Mouse (Mus musculus) midbrain, embryonic 10.5 days (tissue): ENCODE measurements at regions not wholly inside any gene's neighbourhood (a gene's known extent, or its start where the extent isn't known, plus 50 kb on each side); places are given as distances from the start of the nearest gene placed in this dataset.

Source experiments
- DNase-seq: peaks from one replicate; pipeline ENCODE4 v3.0.0-alpha.2; 2017; ENCODE audit warnings: low spot score
- H3K27ac ChIP-seq: fragments of 300-500 bp; sonication (generic); replicated peaks from 2 replicates; pipeline ENCODE4 v1.5.1; 2016; ENCODE audit warnings: mild to moderate bottlenecking
- H3K27me3 ChIP-seq: fragments of 300-500 bp; sonication (generic); 2 replicates; pipeline ENCODE4 v1.6.1; 2016; ENCODE audit warnings: low read depth, mild to moderate bottlenecking; ENCODE audit not compliant: poor library complexity, severe bottlenecking
- H3K36me3 ChIP-seq: fragments of 300-500 bp; sonication (generic); 2 replicates; pipeline ENCODE4 v1.6.1; 2016; ENCODE audit warnings: mild to moderate bottlenecking, moderate library complexity
- H3K4me1 ChIP-seq: fragments of 300-500 bp; sonication (generic); 2 replicates; pipeline ENCODE4 v1.6.1; 2016
- H3K4me3 ChIP-seq: fragments of 300-500 bp; sonication (generic); 2 replicates; pipeline ENCODE4 v1.5.1; 2016; ENCODE audit warnings: mild to moderate bottlenecking, moderate library complexity
- H3K9me3 ChIP-seq: fragments of 300-500 bp; sonication (generic); replicated peaks from 2 replicates; pipeline ENCODE4 v1.6.1; 2016; ENCODE audit warnings: mild to moderate bottlenecking
- WGBS: fragments of 180-500 bp; shearing (Covaris S2); methylation state at CpG from one replicate; pipeline ENCODE4 v1.1.7; 2016; 5-methylcytosine and 5-hydroxymethylcytosine counted together

GRCm38 (mm10) chr7:121589088-121589605 is 117.9 kb downstream of the Usp31 start:
- no peaks in the 10 kb centered on the region for H3K36me3 ChIP-seq
- no peak overlapping the region for H3K27ac ChIP-seq
- 86% methylated on average over 11 of the region's 11 CpGs for WGBS
- no peaks in the 10 kb centered on the region for H3K27me3 ChIP-seq
- DNase-seq: no peak
- no peaks in the 10 kb centered on the region for H3K4me1 ChIP-seq
- H3K9me3 ChIP-seq: no peaks in the 10 kb centered on the region
- H3K4me3 ChIP-seq: no peak overlapping the region

- no peak overlapping the region for H3K27ac ChIP-seq
- no peaks in the 10 kb centered on the region for H3K9me3 ChIP-seq
- no peak for DNase-seq
- H3K4me3 ChIP-seq: no peak overlapping the region
- H3K4me1 ChIP-seq: no peaks in the 10 kb centered on the region
- no peaks in the 10 kb centered on the region for H3K36me3 ChIP-seq
- peaks cover under 1% of the 10 kb centered on the region; the same call in 1 of the 2 replicates for H3K27me3 ChIP-seq
- WGBS: 78% methylated on average over 2 of the region's 2 CpGs
These were observed 119.3 kb downstream of the Usp31 start for GRCm38 (mm10) chr7:121587713-121588112.

- 83% methylated on average over 10 of the region's 10 CpGs for WGBS
- H3K4me3 ChIP-seq: no peak overlapping the region
These were observed 121.3 kb downstream of the Usp31 start for GRCm38 (mm10) chr7:121585721-121586120.

GRCm38 (mm10) chr7:121579497-121579896 is 127.6 kb downstream of the Usp31 start:
- H3K4me1 ChIP-seq: peaks cover 20% of the 10 kb centered on the region
- H3K4me3 ChIP-seq: no peak overlapping the region
- H3K27me3 ChIP-seq: peaks cover 25% of the 10 kb centered on the region
- DNase-seq: peak; percentile 40
- WGBS: 27% methylated on average over 4 of the region's 4 CpGs
- H3K36me3 ChIP-seq: no peaks in the 10 kb centered on the region
- no peaks in the 10 kb centered on the region for H3K9me3 ChIP-seq
- peak overlapping the region; percentile 74 for H3K27ac ChIP-seq

More at GRCm38 (mm10) chr7:121585721-121586120, 121.3 kb downstream of the Usp31 start:
- no peaks in the 10 kb centered on the region for H3K36me3 ChIP-seq
- no peaks in the 10 kb centered on the region for H3K4me1 ChIP-seq
- H3K27me3 ChIP-seq: peaks cover 21% of the 10 kb centered on the region
- H3K9me3 ChIP-seq: no peaks in the 10 kb centered on the region
- no peak for DNase-seq
- H3K27ac ChIP-seq: no peak overlapping the region

- Histone ChIP-seq H3K9me3 (no peaks in the 10 kb centered on the region), H3K36me3 (no peaks in the 10 kb centered on the region), H3K4me1 (peaks cover 14% of the 10 kb centered on the region), H3K27me3 (no peaks in the 10 kb centered on the region; the same call in 1 of the 2 replicates), H3K4me3 (no peak overlapping the region), H3K27ac (no peak overlapping the region)
- no peak for DNase-seq
- 88% methylated on average over 5 of the region's 5 CpGs for WGBS
These were observed 134.2 kb downstream of the Usp31 start for GRCm38 (mm10) chr7:121572681-121573335.

GRCm38 (mm10) chr7:121571741-121572140 is 135.3 kb downstream of the Usp31 start:
- 37% methylated on average over 3 of the region's 3 CpGs for WGBS
- 0 out of 2 replicates have a peak overlapping the region, but pooled peaks have one; percentile 57 for H3K27ac ChIP-seq
- no peak for DNase-seq

GRCm38 (mm10) chr7:121571292-121571691 is 135.8 kb downstream of the Usp31 start:
- 0 out of 2 replicates have a peak overlapping the region, but pooled peaks have one; percentile 57 for H3K27ac ChIP-seq
- 73% methylated on average over 4 of the region's 4 CpGs for WGBS

More at GRCm38 (mm10) chr7:121571741-121572140, 135.3 kb downstream of the Usp31 start:
- Histone ChIP-seq H3K4me1 (peaks cover 14% of the 10 kb centered on the region), H3K36me3 (no peaks in the 10 kb centered on the region), H3K9me3 (no peaks in the 10 kb centered on the region), H3K4me3 (no peak overlapping the region), H3K27me3 (no peaks in the 10 kb centered on the region; the same call in 1 of the 2 replicates)

GRCm38 (mm10) chr7:121569248-121569647 is 137.8 kb downstream of the Usp31 start:
- WGBS: 94% methylated on average over 7 of the region's 7 CpGs
- no peaks in the 10 kb centered on the region for H3K36me3 ChIP-seq
- no peaks in the 10 kb centered on the region for H3K27me3 ChIP-seq
- no peak overlapping the region for H3K4me3 ChIP-seq
- no peak for DNase-seq
- H3K4me1 ChIP-seq: peaks cover 14% of the 10 kb centered on the region
- no peaks in the 10 kb centered on the region for H3K9me3 ChIP-seq
- H3K27ac ChIP-seq: no peak overlapping the region

More at GRCm38 (mm10) chr7:121571292-121571691, 135.8 kb downstream of the Usp31 start:
- Histone ChIP-seq H3K27me3 (no peaks in the 10 kb centered on the region; the same call in 1 of the 2 replicates), H3K9me3 (no peaks in the 10 kb centered on the region), H3K4me1 (peaks cover 14% of the 10 kb centered on the region), H3K4me3 (no peak overlapping the region), H3K36me3 (no peaks in the 10 kb centered on the region)
- DNase-seq: no peak

GRCm38 (mm10) chr7:121568064-121568463 is 139.0 kb downstream of the Usp31 start:
- Histone ChIP-seq H3K4me1 (peaks cover 14% of the 10 kb centered on the region), H3K4me3 (no peak overlapping the region), H3K9me3 (no peaks in the 10 kb centered on the region), H3K36me3 (no peaks in the 10 kb centered on the region), H3K27ac (no peak overlapping the region), H3K27me3 (no peaks in the 10 kb centered on the region)
- 74% methylated on average over 2 of the region's 2 CpGs for WGBS
- DNase-seq: no peak

GRCm38 (mm10) chr7:121563526-121563925 is 143.5 kb downstream of the Usp31 start:
- Histone ChIP-seq H3K27me3 (no peaks in the 10 kb centered on the region), H3K9me3 (no peaks in the 10 kb centered on the region), H3K36me3 (no peaks in the 10 kb centered on the region), H3K27ac (no peak overlapping the region), H3K4me3 (no peak overlapping the region), H3K4me1 (no peaks in the 10 kb centered on the region)
- WGBS: 41% methylated on average over 5 of the region's 5 CpGs
- no peak for DNase-seq

- H3K36me3 ChIP-seq: no peaks in the 10 kb centered on the region
- no peaks in the 10 kb centered on the region for H3K9me3 ChIP-seq
- H3K27ac ChIP-seq: peak overlapping the region; percentile 24; the same call in 1 of the 2 replicates
- WGBS: 42% methylated on average over 4 of the region's 4 CpGs
- no peak overlapping the region for H3K4me3 ChIP-seq
- DNase-seq: peak; percentile 34
- peaks cover 13% of the 10 kb centered on the region for H3K4me1 ChIP-seq
- no peaks in the 10 kb centered on the region for H3K27me3 ChIP-seq
These were observed 151.6 kb downstream of the Usp31 start for GRCm38 (mm10) chr7:121555420-121555819.
